Mouse (Mus musculus): ENCODE data around the gene Uaca. TPM values are rescaled to one million over a fixed set of nuclear protein-coding genes. Genes with fewer than 3 reads are reported as not detected.

Gene Uaca
- polyA plus RNA-seq (2014; fragmentation: Nextera tagmentation; extraction: Ambion mirVana): 4.8 and 11.5 TPM in 2 replicates

DNA sequence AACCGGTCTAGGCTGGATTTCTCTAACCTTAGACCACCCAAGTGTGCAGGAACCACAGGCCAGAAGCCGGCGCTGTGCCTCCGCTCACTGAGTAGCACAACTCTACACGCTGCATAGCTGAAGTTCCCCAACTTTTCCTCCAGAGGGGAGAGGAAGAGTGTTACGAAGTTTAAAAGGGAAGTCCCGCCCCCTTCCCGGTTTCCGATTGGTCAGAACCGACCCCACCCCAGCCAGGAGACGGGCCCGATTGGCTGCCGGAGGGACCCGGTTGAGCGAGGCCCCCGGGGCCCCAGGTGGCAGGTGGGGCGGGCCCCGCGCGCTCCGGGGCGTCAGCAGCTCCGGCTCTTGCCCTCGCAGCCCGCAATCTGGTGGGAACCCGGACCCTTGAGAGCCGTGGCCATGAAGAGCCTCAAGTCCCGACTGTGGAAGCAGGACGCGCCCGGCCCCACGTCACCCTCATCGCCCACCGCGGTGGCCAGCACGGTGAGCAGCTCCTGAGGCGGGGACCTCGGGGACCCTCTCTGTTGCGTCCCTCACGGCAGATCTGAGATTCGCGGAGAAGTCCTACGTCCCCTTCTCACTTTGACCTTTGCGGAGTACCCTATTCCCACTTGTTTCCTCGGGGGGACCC is at the start of gene Uaca:
Gene Uaca (plus strand): TSS at position 333 of the 631 bp plus-strand sequence.
- peak within 1 kb of the TSS; percentile 70 for H3K4me3 ChIP-seq (ENCODE audit: low read depth, low read length)
- no peaks in the 10 kb centered on the region for H3K36me3 ChIP-seq (ENCODE audit: control insufficient read depth, insufficient read depth, low read length)
- ATAC-seq (ENCODE audit: low read depth): peak; percentile 95
- H3K9ac ChIP-seq (replicated peaks; ENCODE audit: low read depth, low read length): peak within 1 kb of the TSS; percentile 63
- no peaks in the 10 kb centered on the region for H3K27me3 ChIP-seq (ENCODE audit: control insufficient read depth, insufficient read depth, low read length)
- 0 out of 2 replicates have a peak, but pooled peaks cover 5% of the 10 kb centered on the region for H3K4me1 ChIP-seq (ENCODE audit: control insufficient read depth, insufficient read depth, low read length)
- WGBS: under 1% methylated on average over 45 of the region's 45 CpGs
- no peaks in the 10 kb centered on the region for H3K9me3 ChIP-seq (ENCODE audit: control insufficient read depth, low read length)
- H3K4me2 ChIP-seq (ENCODE audit: low read depth, low read length): peak within 1 kb of the TSS; percentile 99
- peak within 1 kb of the TSS; percentile 18 for H3K27ac ChIP-seq (ENCODE audit: low read depth, low read length)

DNA sequence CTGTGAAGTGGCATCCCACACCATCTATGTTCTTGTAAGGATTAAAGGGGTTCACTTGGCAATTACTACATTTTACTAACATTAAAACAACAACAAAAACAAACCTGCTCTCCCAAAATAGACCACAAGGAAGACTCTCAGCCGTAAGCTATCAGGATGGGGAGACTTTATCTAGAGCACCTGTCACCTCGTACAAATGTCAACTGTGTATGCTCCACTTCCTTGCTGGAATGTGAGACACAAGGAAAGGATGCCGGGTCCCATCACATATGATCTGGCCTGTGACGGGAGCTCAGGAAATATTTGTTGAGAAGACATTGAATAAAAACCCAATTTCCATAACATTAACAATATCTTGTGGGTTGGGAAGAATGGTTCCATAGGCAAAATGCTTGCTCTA is 49.4 kb upstream of the Uaca start:
- no peak for ATAC-seq (ENCODE audit: low read depth)
- 68% methylated on average over 4 of the region's 4 CpGs for WGBS
- H3K9me3 ChIP-seq (ENCODE audit: control insufficient read depth, low read length): no peaks in the 10 kb centered on the region
- no peaks in the 10 kb centered on the region for H3K4me1 ChIP-seq (ENCODE audit: control insufficient read depth, insufficient read depth, low read length)
- H3K36me3 ChIP-seq (ENCODE audit: control insufficient read depth, insufficient read depth, low read length): no peaks in the 10 kb centered on the region
- no peak overlapping the region for H3K4me2 ChIP-seq (ENCODE audit: low read depth, low read length)
- H3K9ac ChIP-seq (replicated peaks; ENCODE audit: low read depth, low read length): no peak overlapping the region
- H3K4me3 ChIP-seq (ENCODE audit: low read depth, low read length): no peak overlapping the region
- no peak overlapping the region for H3K27ac ChIP-seq (ENCODE audit: low read depth, low read length)
- no peaks in the 10 kb centered on the region for H3K27me3 ChIP-seq (ENCODE audit: control insufficient read depth, insufficient read depth, low read length)

DNA sequence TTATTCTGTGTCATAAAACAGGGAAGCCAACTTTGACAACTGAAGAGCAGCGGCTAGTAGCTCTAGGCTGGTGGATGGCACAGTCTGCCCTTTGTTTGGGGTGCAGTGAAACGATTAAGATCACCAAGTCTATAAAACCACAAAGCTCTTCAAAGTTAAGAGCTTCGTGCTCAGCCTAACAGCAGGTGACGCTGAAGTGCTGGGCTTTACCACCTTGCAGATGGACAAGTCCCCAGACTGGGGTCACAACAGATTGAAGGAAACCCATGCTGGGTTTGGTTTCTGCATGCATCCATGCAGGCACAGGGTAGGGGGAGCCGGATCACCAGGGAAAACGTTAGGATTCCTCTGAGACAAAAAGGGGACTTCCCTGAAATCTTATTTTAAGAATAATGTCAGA is 47.8 kb upstream of the Uaca start:
- Histone ChIP-seq H3K4me3 (ENCODE audit: low read depth, low read length) (no peak overlapping the region), H3K9me3 (ENCODE audit: control insufficient read depth, low read length) (no peaks in the 10 kb centered on the region), H3K27me3 (ENCODE audit: control insufficient read depth, insufficient read depth, low read length) (no peaks in the 10 kb centered on the region), H3K9ac (replicated peaks; ENCODE audit: low read depth, low read length) (no peak overlapping the region), H3K36me3 (ENCODE audit: control insufficient read depth, insufficient read depth, low read length) (no peaks in the 10 kb centered on the region), H3K27ac (ENCODE audit: low read depth, low read length) (no peak overlapping the region), H3K4me1 (ENCODE audit: control insufficient read depth, insufficient read depth, low read length) (no peaks in the 10 kb centered on the region), H3K4me2 (ENCODE audit: low read depth, low read length) (no peak overlapping the region)
- 8% methylated on average over 6 of the region's 6 CpGs for WGBS
- ATAC-seq (ENCODE audit: low read depth): no peak

DNA sequence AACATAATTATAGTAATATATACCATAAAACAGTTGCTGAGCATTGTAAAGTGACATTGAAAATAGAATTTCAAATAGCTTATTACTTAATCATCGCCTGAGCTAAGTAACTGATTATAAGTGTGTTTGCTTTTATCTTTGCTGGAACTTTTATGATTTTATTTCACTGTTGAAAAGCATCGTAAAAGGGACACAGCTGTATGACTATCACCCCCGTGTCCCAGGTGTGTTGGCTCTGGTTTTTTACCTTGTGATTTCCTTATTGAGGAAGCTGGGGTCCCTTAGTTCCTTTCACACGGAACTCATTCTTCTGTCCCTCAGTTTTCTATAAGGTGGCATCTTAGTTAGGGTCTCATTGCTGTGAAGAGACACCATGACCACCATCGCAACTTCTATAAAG is 46.7 kb upstream of the Uaca start:
- no peak overlapping the region for H3K4me3 ChIP-seq (ENCODE audit: low read depth, low read length)
- H3K36me3 ChIP-seq (ENCODE audit: control insufficient read depth, insufficient read depth, low read length): no peaks in the 10 kb centered on the region
- WGBS: 88% methylated on average over 5 of the region's 5 CpGs
- no peaks in the 10 kb centered on the region for H3K4me1 ChIP-seq (ENCODE audit: control insufficient read depth, insufficient read depth, low read length)
- H3K9ac ChIP-seq (replicated peaks; ENCODE audit: low read depth, low read length): no peak overlapping the region
- no peak overlapping the region for H3K27ac ChIP-seq (ENCODE audit: low read depth, low read length)
- no peak overlapping the region for H3K4me2 ChIP-seq (ENCODE audit: low read depth, low read length)
- no peaks in the 10 kb centered on the region for H3K9me3 ChIP-seq (ENCODE audit: control insufficient read depth, low read length)
- ATAC-seq (ENCODE audit: low read depth): no peak
- no peaks in the 10 kb centered on the region for H3K27me3 ChIP-seq (ENCODE audit: control insufficient read depth, insufficient read depth, low read length)

DNA sequence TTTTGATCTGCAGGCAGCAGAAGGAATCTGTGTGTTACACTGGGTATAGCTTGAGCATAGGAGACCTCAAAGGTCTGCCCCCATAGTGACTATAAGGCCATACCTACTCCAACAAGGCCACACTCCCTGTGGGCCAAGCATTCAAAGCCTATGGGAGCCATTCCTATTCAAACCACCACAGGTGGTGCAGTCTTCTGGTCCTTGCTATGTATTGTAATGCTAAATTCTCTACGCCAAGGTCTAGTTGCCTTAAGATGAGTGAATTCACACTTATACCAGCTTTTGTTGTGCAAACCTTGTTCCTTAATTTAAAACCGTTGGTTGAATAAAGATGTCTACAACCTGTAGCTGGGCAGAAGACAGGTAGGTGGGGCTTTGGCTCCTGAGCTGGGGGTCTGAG is 46.2 kb upstream of the Uaca start:
- no peak overlapping the region for H3K9ac ChIP-seq (replicated peaks; ENCODE audit: low read depth, low read length)
- H3K9me3 ChIP-seq (ENCODE audit: control insufficient read depth, low read length): no peaks in the 10 kb centered on the region
- no peak for ATAC-seq (ENCODE audit: low read depth)
- no peaks in the 10 kb centered on the region for H3K36me3 ChIP-seq (ENCODE audit: control insufficient read depth, insufficient read depth, low read length)
- H3K4me1 ChIP-seq (ENCODE audit: control insufficient read depth, insufficient read depth, low read length): no peaks in the 10 kb centered on the region
- H3K27me3 ChIP-seq (ENCODE audit: control insufficient read depth, insufficient read depth, low read length): no peaks in the 10 kb centered on the region
- no peak overlapping the region for H3K4me2 ChIP-seq (ENCODE audit: low read depth, low read length)
- H3K27ac ChIP-seq (ENCODE audit: low read depth, low read length): no peak overlapping the region
- 78% methylated on average over 2 of the region's 2 CpGs for WGBS
- no peak overlapping the region for H3K4me3 ChIP-seq (ENCODE audit: low read depth, low read length)

DNA sequence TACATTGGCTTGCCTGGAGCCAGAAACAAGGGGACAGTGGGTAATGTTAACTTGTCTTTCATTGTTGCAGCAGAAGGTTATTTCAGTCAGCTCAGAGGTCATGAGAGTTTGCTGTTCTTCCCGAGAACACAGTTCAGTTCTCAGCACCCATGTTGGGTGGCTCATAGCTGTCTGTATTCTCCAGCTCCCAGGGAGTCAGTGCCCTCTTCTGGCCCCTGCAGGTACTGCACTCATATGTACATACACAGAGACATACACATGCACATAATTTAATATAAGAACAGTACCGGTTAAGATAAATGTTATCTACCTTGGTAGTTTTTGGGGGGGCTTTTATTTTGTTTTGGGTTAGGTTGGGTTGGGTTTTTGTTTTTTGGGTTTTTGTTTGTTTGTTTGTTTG is 45.2 kb upstream of the Uaca start:
- Histone ChIP-seq H3K9me3 (ENCODE audit: control insufficient read depth, low read length) (no peaks in the 10 kb centered on the region), H3K36me3 (ENCODE audit: control insufficient read depth, insufficient read depth, low read length) (no peaks in the 10 kb centered on the region), H3K27me3 (ENCODE audit: control insufficient read depth, insufficient read depth, low read length) (no peaks in the 10 kb centered on the region), H3K27ac (ENCODE audit: low read depth, low read length) (no peak overlapping the region), H3K9ac (replicated peaks; ENCODE audit: low read depth, low read length) (no peak overlapping the region), H3K4me1 (ENCODE audit: control insufficient read depth, insufficient read depth, low read length) (no peaks in the 10 kb centered on the region), H3K4me3 (ENCODE audit: low read depth, low read length) (no peak overlapping the region), H3K4me2 (ENCODE audit: low read depth, low read length) (no peak overlapping the region)
- WGBS: 96% methylated on average over 2 of the region's 2 CpGs
- no peak for ATAC-seq (ENCODE audit: low read depth)

DNA sequence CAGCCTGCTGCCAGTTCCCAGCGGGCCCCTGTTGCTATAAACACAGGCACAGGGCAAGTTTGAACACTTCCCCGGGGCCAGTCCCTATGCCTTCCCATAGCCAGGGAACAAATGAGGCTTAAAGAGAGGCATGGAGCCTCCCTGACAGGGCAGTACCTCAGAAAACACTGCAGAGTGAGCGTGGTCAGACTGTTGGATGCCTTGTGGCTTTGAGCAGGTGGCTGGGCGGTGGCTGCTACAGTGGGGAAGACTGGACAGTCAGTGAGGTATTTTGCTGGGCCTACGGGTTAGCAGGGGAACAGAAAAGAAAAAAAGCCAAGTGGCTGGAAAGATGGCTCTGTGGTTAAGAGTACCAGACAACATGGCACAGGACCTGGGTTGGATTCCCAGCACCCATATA is 43.2 kb upstream of the Uaca start:
- H3K27ac ChIP-seq (ENCODE audit: low read depth, low read length): no peak overlapping the region
- no peaks in the 10 kb centered on the region for H3K27me3 ChIP-seq (ENCODE audit: control insufficient read depth, insufficient read depth, low read length)
- no peak for ATAC-seq (ENCODE audit: low read depth)
- no peak overlapping the region for H3K4me3 ChIP-seq (ENCODE audit: low read depth, low read length)
- WGBS: 87% methylated on average over 5 of the region's 5 CpGs
- no peak overlapping the region for H3K9ac ChIP-seq (replicated peaks; ENCODE audit: low read depth, low read length)
- no peaks in the 10 kb centered on the region for H3K9me3 ChIP-seq (ENCODE audit: control insufficient read depth, low read length)
- no peaks in the 10 kb centered on the region for H3K4me1 ChIP-seq (ENCODE audit: control insufficient read depth, insufficient read depth, low read length)
- H3K36me3 ChIP-seq (ENCODE audit: control insufficient read depth, insufficient read depth, low read length): no peaks in the 10 kb centered on the region
- no peak overlapping the region for H3K4me2 ChIP-seq (ENCODE audit: low read depth, low read length)

DNA sequence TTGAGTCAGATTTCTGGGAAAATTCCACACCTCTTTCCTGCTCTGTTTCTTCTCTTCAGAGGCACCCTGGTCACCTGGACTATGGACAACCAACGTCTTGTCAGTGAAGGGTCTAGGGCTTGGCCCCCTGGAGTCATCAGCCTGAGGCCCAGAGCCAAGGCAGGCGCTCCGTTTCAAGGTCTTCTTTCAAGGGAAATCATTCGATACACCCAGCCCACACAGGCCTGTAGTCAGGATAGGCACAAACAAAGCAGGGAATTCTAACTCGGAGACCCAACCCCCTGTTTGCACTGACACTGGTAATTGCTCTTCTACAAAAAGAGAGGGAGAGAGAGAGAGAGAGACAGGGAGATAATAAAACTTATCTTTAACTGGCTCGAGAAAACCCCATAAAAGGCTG is 42.4 kb upstream of the Uaca start:
- 25% methylated on average over 6 of the region's 6 CpGs for WGBS
- no peaks in the 10 kb centered on the region for H3K4me1 ChIP-seq (ENCODE audit: control insufficient read depth, insufficient read depth, low read length)
- no peak overlapping the region for H3K4me2 ChIP-seq (ENCODE audit: low read depth, low read length)
- H3K9me3 ChIP-seq (ENCODE audit: control insufficient read depth, low read length): no peaks in the 10 kb centered on the region
- no peaks in the 10 kb centered on the region for H3K36me3 ChIP-seq (ENCODE audit: control insufficient read depth, insufficient read depth, low read length)
- no peak overlapping the region for H3K27ac ChIP-seq (ENCODE audit: low read depth, low read length)
- no peaks in the 10 kb centered on the region for H3K27me3 ChIP-seq (ENCODE audit: control insufficient read depth, insufficient read depth, low read length)
- no peak overlapping the region for H3K9ac ChIP-seq (replicated peaks; ENCODE audit: low read depth, low read length)
- ATAC-seq (ENCODE audit: low read depth): no peak
- no peak overlapping the region for H3K4me3 ChIP-seq (ENCODE audit: low read depth, low read length)

DNA sequence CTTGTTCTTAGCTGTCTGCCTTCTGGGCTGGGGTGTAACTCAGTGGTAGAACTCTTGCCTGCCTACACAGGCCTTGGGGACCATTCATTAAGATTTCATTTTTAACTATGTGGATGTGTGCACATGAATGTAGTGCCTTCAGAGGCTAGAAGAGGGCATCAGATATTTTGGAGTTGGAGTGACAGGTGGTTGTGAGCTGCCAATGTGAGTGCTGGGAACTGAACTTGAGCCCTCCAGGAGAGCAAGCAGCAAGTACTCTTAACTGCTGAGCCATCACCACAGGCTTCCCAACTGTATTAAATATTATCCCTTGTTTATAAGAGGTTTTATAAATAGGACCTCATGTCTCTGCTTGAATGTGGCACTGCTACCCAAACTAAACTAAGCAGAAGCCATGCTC is 41.7 kb upstream of the Uaca start:
- Histone ChIP-seq H3K27me3 (ENCODE audit: control insufficient read depth, insufficient read depth, low read length) (no peaks in the 10 kb centered on the region), H3K4me1 (ENCODE audit: control insufficient read depth, insufficient read depth, low read length) (no peaks in the 10 kb centered on the region), H3K36me3 (ENCODE audit: control insufficient read depth, insufficient read depth, low read length) (no peaks in the 10 kb centered on the region), H3K4me3 (ENCODE audit: low read depth, low read length) (no peak overlapping the region), H3K9me3 (ENCODE audit: control insufficient read depth, low read length) (no peaks in the 10 kb centered on the region), H3K4me2 (ENCODE audit: low read depth, low read length) (no peak overlapping the region), H3K9ac (replicated peaks; ENCODE audit: low read depth, low read length) (no peak overlapping the region), H3K27ac (ENCODE audit: low read depth, low read length) (no peak overlapping the region)
- no peak for ATAC-seq (ENCODE audit: low read depth)

All from neural tube, embryonic 14.5 days (tissue).